Mouse (Mus musculus): Measurements from ENCODE around the gene Vmn2r17.

Gene Vmn2r17

DNA sequence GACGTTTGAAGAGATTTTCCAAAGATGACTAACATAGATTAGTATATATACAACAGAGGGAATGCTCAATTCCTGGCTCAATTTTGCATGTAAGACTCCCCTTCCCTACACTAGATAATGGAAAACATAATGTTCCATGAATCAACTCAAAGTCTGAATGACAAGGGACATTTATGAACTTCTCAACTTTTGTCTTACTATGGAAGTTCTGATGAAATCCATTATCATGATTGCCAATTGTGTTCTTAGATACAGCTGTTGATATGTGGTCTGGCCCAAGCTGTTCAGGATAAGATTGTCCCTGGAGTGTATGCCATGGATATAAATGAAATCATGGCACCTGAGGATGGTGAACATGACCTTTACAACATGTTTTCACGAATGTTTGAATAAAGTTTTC, at the start of gene Vmn2r17:
Vmn2r17 (plus strand) TSS at position 301 of the 400 bp plus-strand sequence.
- no peak for DNase-seq

DNA sequence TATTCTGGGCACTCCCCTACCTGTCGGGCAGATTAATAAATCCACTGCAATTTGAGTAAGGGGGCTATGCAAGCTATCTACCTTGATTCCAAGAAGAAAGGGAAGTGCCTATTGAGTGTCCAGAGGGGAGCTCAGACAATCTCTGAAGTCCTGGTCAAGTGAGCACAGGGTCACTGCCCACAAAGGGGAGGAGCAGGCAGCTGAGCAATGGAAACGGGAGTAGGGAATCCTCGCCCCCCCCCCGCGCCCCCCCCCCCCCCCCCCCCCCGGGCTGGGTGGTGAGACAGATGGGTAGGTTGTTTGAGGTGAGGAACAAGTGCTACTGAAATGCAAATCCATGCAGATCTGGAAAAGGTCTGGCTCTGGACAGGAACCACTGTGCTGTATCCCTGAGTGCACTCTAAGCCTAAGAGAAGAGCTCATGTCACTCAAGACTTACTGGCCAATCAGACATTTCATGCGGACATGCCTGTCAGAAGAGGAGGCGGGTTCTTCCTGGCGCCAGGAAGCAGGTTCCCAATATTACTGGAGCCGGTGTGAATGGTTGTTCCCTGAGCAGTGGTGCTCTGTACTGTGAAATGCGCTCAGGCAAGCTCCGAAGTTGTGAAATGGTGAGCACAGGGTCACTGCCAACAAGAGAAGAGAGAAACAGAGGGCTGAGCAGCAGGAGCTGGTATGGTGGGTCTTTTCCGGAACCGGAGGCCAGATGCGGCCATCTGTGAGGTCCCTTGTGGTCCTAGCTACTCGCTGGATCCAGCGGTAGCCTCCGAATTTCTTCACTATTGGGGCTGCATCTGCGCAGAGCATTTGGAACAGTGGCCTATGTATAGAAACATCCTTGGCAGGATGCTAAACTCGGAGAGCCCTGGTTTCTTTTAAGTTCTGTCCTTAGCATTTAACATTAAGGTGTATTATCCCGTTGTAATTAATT, 47.4 kb downstream of the Vmn2r17 start:
- no peak for DNase-seq

DNA sequence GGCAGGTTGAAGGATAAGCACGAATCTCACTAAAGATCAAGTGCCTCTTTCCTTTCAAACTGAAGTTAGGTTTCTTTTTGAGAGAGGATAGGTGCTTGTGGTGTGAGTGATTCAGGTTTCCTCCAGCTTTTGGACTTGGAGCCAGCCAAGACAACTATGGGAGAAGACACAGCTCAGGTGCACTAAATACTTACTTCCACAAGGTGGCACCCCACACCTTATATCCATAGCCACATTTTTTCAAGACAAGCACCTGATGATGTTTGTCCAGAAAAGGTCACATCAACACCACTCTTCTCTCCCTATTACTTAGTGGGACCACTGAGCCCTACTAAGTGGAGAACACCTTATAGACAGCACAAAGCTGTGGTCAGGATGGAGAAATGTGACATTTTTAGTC, 87.2 kb downstream of the Vmn2r17 start:
- no peak for DNase-seq
